Mouse (Mus musculus) Patski (cell line): ENCODE measurements around the gene Mob3a. TPM values are rescaled to one million over a fixed set of nuclear protein-coding genes. Genes with fewer than 3 reads are reported as not detected.

Experiments
- ATAC-seq: fragments of 100-300 bp; one replicate; pipeline ENCODE4 v1.8.0; 2021
- CTCF ChIA-PET: fragments of 350-600 bp; sonication (Branson Sonifier 250); formaldehyde crosslinking; loops from one replicate; lab custom pipeline; 2022; ENCODE audit warnings: inconsistent platforms; lab: Charles Lee
- POLR2A ChIA-PET: fragments of 350-600 bp; sonication (Branson Sonifier 250); formaldehyde crosslinking; loops from one replicate; lab custom pipeline; 2022; ENCODE audit warnings: antibody characterized with exemption, inconsistent platforms; lab: Charles Lee
- DNase-seq: peaks from one replicate; pipeline ENCODE4 v3.0.0-alpha.2; 2011; ENCODE audit warnings: low read depth, low spot score
- H3K27me3 ChIP-seq: fragments of 371-371 bp; one replicate; pipeline ENCODE4 v1.5.1; 2021
- CTCF ChIP-seq: fragments of 100-300 bp; IDR thresholded peaks from one replicate; pipeline ENCODE4 v1.5.1; 2021
- in situ Hi-C: fragments of 300-500 bp; cut with MboI; formaldehyde crosslinking; loops from 3 replicates; pipeline ENCODE4 v1.11.1; 2018; ENCODE audit warnings: low pct_unique_long_range_greater_than_20kb, mixed read lengths
- polyA plus RNA-seq: library from polyadenylated mRNA; unstranded; gene quantifications from one replicate; pipeline ENCODE4 v1.2.3, GENCODE M21; 2021

The Mob3a gene
- polyA plus RNA-seq, 1 experiment from 2014 or later = 15.9 TPM

- DNase-seq = no peak
- no peak for ATAC-seq
- TF ChIP-seq CTCF = no peak
- CTCF ChIA-PET = interaction anchor here (1.5 to 7.0 kb wide), 2 partner anchors 9 to 14 kb away, joined by 4 to 52 read pairs; no protein-coding TSS in a partner anchor
- POLR2A ChIA-PET = interaction anchor here (0.7 to 7.4 kb wide), 3 partner anchors 9 to 72 kb away, joined by 3 to 78 read pairs (median 16); no protein-coding TSS in a partner anchor
- H3K27me3 ChIP-seq = no peaks in the 10 kb centered on the region
- in situ Hi-C loops = loop anchor here (25.0 kb wide), 1 partner anchor 238 kb away; the partner anchor contains the start of gene Tcf3
Measured at GRCm38 (mm10) chr10:80674851-80675404, 26.8 kb downstream of the Mob3a start.

DNA sequence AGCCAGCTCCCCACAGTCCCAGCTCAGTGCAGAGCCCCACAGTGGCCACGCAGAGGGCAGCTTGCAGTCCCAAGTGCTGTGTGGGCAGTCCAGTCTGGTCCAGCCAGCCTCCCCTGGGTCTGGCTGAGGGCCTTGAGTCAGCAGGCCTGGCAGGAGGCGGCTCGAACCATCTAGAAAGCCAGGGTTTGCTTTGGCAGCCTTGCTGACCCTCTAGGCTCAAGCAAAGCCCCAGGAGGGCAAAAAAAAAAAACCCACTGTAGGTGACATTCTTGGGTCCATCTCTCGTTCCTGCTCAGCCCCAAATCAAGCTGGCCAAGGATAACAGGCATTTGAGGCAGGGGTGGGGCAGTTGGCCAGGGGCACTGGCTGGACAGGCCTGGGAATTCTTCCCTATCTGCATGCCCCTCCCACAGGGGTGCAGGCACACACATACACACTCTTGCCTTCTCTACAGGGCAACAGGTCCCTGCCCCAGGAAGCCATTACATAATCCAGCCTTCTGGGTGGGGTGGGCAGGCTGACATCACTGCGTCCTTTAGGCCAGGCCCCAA, 27.5 kb downstream of the Mob3a start:
- ChIA-PET POLR2A (interaction anchor here (0.6 to 7.4 kb wide), 4 partner anchors 9 to 71 kb away, joined by 3 to 78 read pairs (median 10); no protein-coding TSS in a partner anchor), CTCF (interaction anchor here (1.5 to 7.0 kb wide), 2 partner anchors 8 to 13 kb away, joined by 4 to 52 read pairs; no protein-coding TSS in a partner anchor)
- DNase-seq (no peak), ATAC-seq (no peak)
- in situ Hi-C loops = no loop called here
- H3K27me3 ChIP-seq = no peaks in the 10 kb centered on the region
- TF ChIP-seq CTCF = no peak

DNA sequence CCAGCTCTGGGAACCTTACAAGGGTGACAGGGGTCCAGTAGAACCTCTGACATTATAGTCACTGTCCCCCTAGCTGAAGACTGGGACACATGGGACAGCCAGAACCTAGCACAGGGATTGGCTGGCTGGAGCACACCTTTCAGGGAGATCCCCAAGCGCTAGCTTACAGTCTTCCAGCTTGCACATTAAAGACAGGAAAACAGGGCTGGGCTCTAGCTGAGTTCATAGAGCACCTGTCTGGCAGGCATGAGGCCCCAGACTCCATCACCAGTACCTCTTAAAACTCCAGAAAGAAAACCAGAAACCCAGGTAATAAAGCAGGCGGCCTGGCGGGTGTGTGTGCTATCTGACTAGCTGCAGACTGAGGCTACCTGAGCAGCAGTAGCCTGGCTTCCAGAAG, 28.1 kb downstream of the Mob3a start:
- in situ Hi-C loops = no loop called here
- no peak for ATAC-seq
- no peak for TF ChIP-seq CTCF
- CTCF ChIA-PET = interaction anchor here (7.0 kb wide), 1 partner anchor 12 kb away, joined by 52 read pairs; no protein-coding TSS in a partner anchor
- POLR2A ChIA-PET = interaction anchor here (0.6 to 4.8 kb wide), 3 partner anchors 11 to 53 kb away, joined by 3 to 16 read pairs (median 3); no protein-coding TSS in a partner anchor
- no peak for DNase-seq
- H3K27me3 ChIP-seq = no peaks in the 10 kb centered on the region

- in situ Hi-C loops = no loop called here
- POLR2A ChIA-PET = interaction anchor here (1.4 kb wide), 1 partner anchor 10 kb away, joined by 3 read pairs; no protein-coding TSS in a partner anchor
- no peak for TF ChIP-seq CTCF
- CTCF ChIA-PET = interaction anchor here (7.0 kb wide), 1 partner anchor 11 kb away, joined by 52 read pairs; no protein-coding TSS in a partner anchor
- DNase-seq (no peak), ATAC-seq (no peak)
- H3K27me3 ChIP-seq = no peaks in the 10 kb centered on the region
Measured at GRCm38 (mm10) chr10:80671936-80672690, 29.7 kb downstream of the Mob3a start.

GRCm38 (mm10) chr10:80671251-80671650, 30.5 kb downstream of the Mob3a start:
- DNase-seq (no peak), ATAC-seq (no peak)
- H3K27me3 ChIP-seq = no peaks in the 10 kb centered on the region
- TF ChIP-seq CTCF = no peak
- ChIA-PET POLR2A (no interaction called here), CTCF (interaction anchor here (2.4 kb wide), 1 partner anchor 11 kb away, joined by 7 read pairs; no protein-coding TSS in a partner anchor)
- in situ Hi-C loops = no loop called here

GRCm38 (mm10) chr10:80670531-80670930, 31.2 kb downstream of the Mob3a start:
- ChIA-PET POLR2A (interaction anchor here (1.0 kb wide), 1 partner anchor 48 kb away, joined by 3 read pairs; the partner anchor contains the start of gene Csnk1g2), CTCF (interaction anchor here (1.4 to 2.4 kb wide), 2 partner anchors 8 to 10 kb away, joined by 3 to 7 read pairs; no protein-coding TSS in a partner anchor)
- in situ Hi-C loops = no loop called here
- TF ChIP-seq CTCF = no peak
- H3K27me3 ChIP-seq = no peaks in the 10 kb centered on the region
- ATAC-seq = no peak
- no peak for DNase-seq

GRCm38 (mm10) chr10:80669737-80670485, 31.9 kb downstream of the Mob3a start:
- H3K27me3 ChIP-seq = no peaks in the 10 kb centered on the region
- no peak for ATAC-seq
- ChIA-PET POLR2A (interaction anchor here (1.0 kb wide), 1 partner anchor 47 kb away, joined by 3 read pairs; the partner anchor contains the start of gene Csnk1g2), CTCF (interaction anchor here (1.4 to 2.4 kb wide), 2 partner anchors 9 kb away, joined by 3 to 7 read pairs; no protein-coding TSS in a partner anchor)
- no peak for DNase-seq
- in situ Hi-C loops = no loop called here
- no peak for TF ChIP-seq CTCF

DNA sequence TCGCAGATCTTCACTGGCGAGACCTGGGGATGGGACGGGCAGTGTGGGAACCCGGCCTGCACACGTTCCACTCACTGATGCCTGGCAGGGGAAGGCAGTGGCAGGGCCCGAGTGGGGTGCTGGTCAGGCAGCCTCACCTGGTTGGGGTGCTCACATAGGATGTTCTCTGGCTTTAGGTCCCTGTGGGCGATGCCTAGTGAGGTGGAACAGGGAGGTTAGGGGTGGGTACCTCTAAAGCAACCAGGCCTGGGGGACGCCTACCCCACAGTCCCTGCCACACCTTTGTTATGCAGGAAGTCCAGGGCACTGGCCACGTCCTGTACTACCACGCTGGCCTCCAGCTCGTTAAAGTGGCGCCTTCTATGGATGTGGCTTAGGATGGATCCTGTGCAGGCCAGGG, 32.8 kb downstream of the Mob3a start:
- POLR2A ChIA-PET = interaction anchor here (7.5 kb wide), 1 partner anchor 9 kb away, joined by 78 read pairs; the partner anchor contains the start of gene Mknk2
- no peaks in the 10 kb centered on the region for H3K27me3 ChIP-seq
- DNase-seq = no peak
- no peak for TF ChIP-seq CTCF
- in situ Hi-C loops = no loop called here
- ATAC-seq = no peak
- CTCF ChIA-PET = interaction anchor here (1.4 to 2.4 kb wide), 2 partner anchors 8 to 10 kb away, joined by 3 to 7 read pairs; no protein-coding TSS in a partner anchor

DNA sequence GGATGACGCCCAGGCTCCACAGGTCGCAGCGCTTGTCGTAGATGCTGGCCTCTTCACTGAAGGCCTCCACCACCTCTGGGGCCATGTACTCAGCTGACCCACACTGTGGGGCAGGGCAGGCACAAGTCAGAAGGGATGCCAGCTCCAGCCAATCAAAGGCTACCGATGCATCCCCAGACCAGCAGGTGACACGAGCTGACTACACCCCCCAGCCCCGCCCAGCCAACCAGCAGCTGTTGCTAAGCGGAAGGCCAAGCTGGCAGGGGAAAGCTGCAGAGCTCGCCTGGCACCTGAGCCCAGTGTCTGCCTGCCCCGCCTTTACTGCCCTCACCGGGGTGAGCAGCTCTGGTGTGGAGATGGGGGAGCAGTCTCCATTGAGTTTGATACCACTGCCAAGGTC, 33.2 kb downstream of the Mob3a start:
- ChIA-PET CTCF (no interaction called here), POLR2A (interaction anchor here (7.5 kb wide), 1 partner anchor 9 kb away, joined by 78 read pairs; the partner anchor contains the start of gene Mknk2)
- no peak for TF ChIP-seq CTCF
- DNase-seq (no peak), ATAC-seq (no peak)
- no peaks in the 10 kb centered on the region for H3K27me3 ChIP-seq
- in situ Hi-C loops = no loop called here
